Mouse (Mus musculus) embryonic facial prominence, embryonic 12.5 days (tissue): ENCODE results near the gene Cep104. TPM values are rescaled to one million over a fixed set of nuclear protein-coding genes. Genes with fewer than 3 reads are reported as not detected.

Source experiments
- ATAC-seq: fragments of 200-750 bp; cut with Nextera tagmentation; 2 replicates; pipeline ENCODE4 v1.8.0; 2017; ENCODE audit not compliant: insufficient number of reproducible peaks, insufficient read depth, low FRiP score, low TSS enrichment
- H3K27ac ChIP-seq: fragments of 300-500 bp; sonication (generic); 2 replicates; pipeline ENCODE4 v1.5.1; 2016; ENCODE audit warnings: mild to moderate bottlenecking
- H3K27me3 ChIP-seq: fragments of 300-500 bp; sonication (generic); 2 replicates; pipeline ENCODE4 v1.6.1; 2016; ENCODE audit warnings: mild to moderate bottlenecking, moderate library complexity
- H3K36me3 ChIP-seq: fragments of 300-500 bp; sonication (generic); 2 replicates; pipeline ENCODE4 v1.6.1; 2016; ENCODE audit warnings: mild to moderate bottlenecking
- H3K4me1 ChIP-seq: fragments of 300-500 bp; sonication (generic); 2 replicates; pipeline ENCODE4 v1.6.1; 2016
- H3K4me2 ChIP-seq: fragments of 300-500 bp; sonication (generic); replicated peaks from 2 replicates; pipeline ENCODE4 v1.6.1; 2016; ENCODE audit warnings: mild to moderate bottlenecking, moderate library complexity
- H3K4me3 ChIP-seq: fragments of 300-500 bp; sonication (generic); 2 replicates; pipeline ENCODE4 v1.5.1; 2016; ENCODE audit warnings: mild to moderate bottlenecking
- H3K9ac ChIP-seq: fragments of 300-500 bp; sonication (generic); 2 replicates; pipeline ENCODE4 v1.6.1; 2016; ENCODE audit warnings: mild to moderate bottlenecking, moderate library complexity
- H3K9me3 ChIP-seq: fragments of 300-500 bp; sonication (generic); 2 replicates; pipeline ENCODE4 v1.6.1; 2016; ENCODE audit warnings: mild to moderate bottlenecking, moderate library complexity
- WGBS: fragments of 180-500 bp; shearing (Covaris S2); methylation state at CpG from one replicate; pipeline ENCODE4 v1.1.7; 2016; 5-methylcytosine and 5-hydroxymethylcytosine counted together
- polyA plus RNA-seq: library from polyadenylated mRNA; unstranded; fragments of >200 nt; fragmentation: Nextera tagmentation; extraction: Ambion mirVana; gene quantifications from 2 replicates; pipeline ENCODE4 v1.2.1, GENCODE M21; 2016

The Cep104 gene
- polyA plus RNA-seq, 1 experiment from 2014 or later, result 19.2 TPM

GRCm38 (mm10) chr4:154023754-154024601 is 49.0 kb downstream of the Cep104 start:
- H3K4me3 ChIP-seq, result no peak overlapping the region
- peaks cover 32% of the 10 kb centered on the region for H3K36me3 ChIP-seq
- H3K4me2 ChIP-seq, result no peak overlapping the region
- no peak overlapping the region for H3K9ac ChIP-seq
- no peak for ATAC-seq
- H3K27me3 ChIP-seq, result peaks cover 34% of the 10 kb centered on the region
- peaks cover 10% of the 10 kb centered on the region for H3K4me1 ChIP-seq
- 25% methylated on average over 8 of the region's 8 CpGs for WGBS
- no peaks in the 10 kb centered on the region for H3K9me3 ChIP-seq
- H3K27ac ChIP-seq, result no peak overlapping the region

GRCm38 (mm10) chr4:154024729-154025521 is 49.9 kb downstream of the Cep104 start:
- Histone ChIP-seq H3K9me3 (no peaks in the 10 kb centered on the region), H3K4me3 (0 out of 2 replicates have a peak overlapping the region, but pooled peaks have one; percentile 35), H3K9ac (no peak overlapping the region), H3K4me2 (peak overlapping the region; percentile 57), H3K4me1 (peaks cover 10% of the 10 kb centered on the region), H3K27me3 (peaks cover 34% of the 10 kb centered on the region), H3K27ac (peak overlapping the region; percentile 37), H3K36me3 (peaks cover 22% of the 10 kb centered on the region)
- 33% methylated on average over 17 of the region's 17 CpGs for WGBS
- no peak for ATAC-seq

GRCm38 (mm10) chr4:154025641-154026440 is 50.8 kb downstream of the Cep104 start, which contains the start of gene Smim1:
Gene Smim1, minus strand, starts transcription at chr4:154026230.
- Histone ChIP-seq H3K9me3 (no peaks in the 10 kb centered on the region), H3K36me3 (peaks cover 13% of the 10 kb centered on the region), H3K27ac (peak within 1 kb of the TSS; percentile 37), H3K4me1 (peaks cover 10% of the 10 kb centered on the region), H3K4me3 (peak within 1 kb of the TSS; percentile 35), H3K4me2 (peak within 1 kb of the TSS; percentile 57), H3K9ac (peak within 1 kb of the TSS; percentile 48; the same call in 1 of the 2 replicates), H3K27me3 (peaks cover 34% of the 10 kb centered on the region)
- 2% methylated on average over 33 of the region's 33 CpGs for WGBS
- peak; percentile 59 for ATAC-seq

GRCm38 (mm10) chr4:154026441-154026761 is 51.4 kb downstream of the Cep104 start:
- H3K27me3 ChIP-seq, result peaks cover 34% of the 10 kb centered on the region
- no peak for ATAC-seq

DNA sequence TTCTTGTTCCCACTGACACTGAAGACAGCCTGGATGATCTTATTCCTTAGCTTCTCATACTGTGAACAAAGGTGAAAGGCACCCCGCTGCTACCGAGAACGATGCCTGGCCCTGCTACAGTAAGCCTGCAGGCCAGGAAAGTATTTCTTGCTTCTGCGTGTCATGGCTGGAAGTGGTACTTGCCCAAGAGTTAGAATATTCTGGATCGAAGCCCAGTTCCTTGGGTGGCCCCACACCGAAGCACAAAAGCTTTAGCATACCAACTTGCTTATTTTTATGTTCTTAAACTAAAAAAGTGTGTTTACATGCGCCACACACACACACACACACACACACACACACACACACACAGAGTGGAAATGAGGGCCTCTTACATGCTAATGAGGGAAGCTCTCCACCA is 53.1 kb downstream of the Cep104 start:
- H3K9ac ChIP-seq, result no peak overlapping the region
- WGBS, result 69% methylated on average over 7 of the region's 7 CpGs
- no peak overlapping the region for H3K4me3 ChIP-seq
- peaks cover 34% of the 10 kb centered on the region for H3K27me3 ChIP-seq
- no peak overlapping the region for H3K27ac ChIP-seq
- H3K9me3 ChIP-seq, result no peaks in the 10 kb centered on the region
- ATAC-seq, result no peak
- H3K36me3 ChIP-seq, result no peaks in the 10 kb centered on the region
- no peak overlapping the region for H3K4me2 ChIP-seq
- H3K4me1 ChIP-seq, result peaks cover 10% of the 10 kb centered on the region

More at GRCm38 (mm10) chr4:154026441-154026761, 51.4 kb downstream of the Cep104 start:
- WGBS, result 28% methylated on average over 2 of the region's 2 CpGs
- H3K27ac ChIP-seq, result no peak overlapping the region
- no peaks in the 10 kb centered on the region for H3K9me3 ChIP-seq
- peak overlapping the region; percentile 57 for H3K4me2 ChIP-seq
- H3K9ac ChIP-seq, result no peak overlapping the region
- peaks cover 8% of the 10 kb centered on the region for H3K36me3 ChIP-seq
- peaks cover 10% of the 10 kb centered on the region for H3K4me1 ChIP-seq
- H3K4me3 ChIP-seq, result peak overlapping the region; percentile 35

GRCm38 (mm10) chr4:154028646-154029045 is 53.7 kb downstream of the Cep104 start:
- H3K4me1 ChIP-seq, result peaks cover 10% of the 10 kb centered on the region
- ATAC-seq, result no peak
- H3K4me3 ChIP-seq, result no peak overlapping the region
- no peak overlapping the region for H3K27ac ChIP-seq
- no peak overlapping the region for H3K4me2 ChIP-seq
- no peak overlapping the region for H3K9ac ChIP-seq
- no peaks in the 10 kb centered on the region for H3K9me3 ChIP-seq
- H3K36me3 ChIP-seq, result no peaks in the 10 kb centered on the region
- peaks cover 34% of the 10 kb centered on the region for H3K27me3 ChIP-seq

DNA sequence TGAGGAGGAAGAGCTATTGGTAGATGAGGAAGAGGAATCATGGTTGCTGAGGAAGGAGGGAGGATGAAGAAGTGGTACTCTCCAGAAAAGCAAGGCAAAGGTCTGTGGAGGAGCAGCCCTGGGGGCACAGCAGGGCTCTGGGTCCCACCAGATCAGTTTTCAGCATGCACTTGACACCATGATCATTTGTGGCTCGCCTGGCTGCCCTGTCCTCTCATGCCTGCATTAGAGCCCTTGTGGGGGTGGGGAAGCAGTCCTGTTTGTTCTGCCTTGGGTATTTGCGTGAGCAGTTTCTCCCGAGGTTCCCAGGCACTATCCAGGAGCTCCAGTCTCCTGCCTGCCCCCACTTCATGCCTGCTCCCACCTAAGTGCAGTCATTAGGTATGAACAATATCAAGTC is 62.1 kb downstream of the Cep104 start:
- H3K9me3 ChIP-seq, result no peaks in the 10 kb centered on the region
- 39% methylated on average over 3 of the region's 3 CpGs for WGBS
- ATAC-seq, result no peak

GRCm38 (mm10) chr4:154042577-154042976 is 67.6 kb downstream of the Cep104 start, which contains the start of gene Ccdc27:
Gene Ccdc27, minus strand, starts transcription at chr4:154042677.
- no peaks in the 10 kb centered on the region for H3K4me1 ChIP-seq
- H3K9me3 ChIP-seq, result no peaks in the 10 kb centered on the region
- no peak within 1 kb of the TSS for H3K4me3 ChIP-seq
- no peak within 1 kb of the TSS for H3K4me2 ChIP-seq
- no peak for ATAC-seq
- WGBS, result 81% methylated on average over 9 of the region's 9 CpGs
- no peak within 1 kb of the TSS for H3K9ac ChIP-seq
- H3K36me3 ChIP-seq, result no peaks in the 10 kb centered on the region
- no peak within 1 kb of the TSS for H3K27ac ChIP-seq
- no peaks in the 10 kb centered on the region for H3K27me3 ChIP-seq

More for the DNA sequence above, 62.1 kb downstream of the Cep104 start:
- no peaks in the 10 kb centered on the region for H3K36me3 ChIP-seq
- H3K27ac ChIP-seq, result no peak overlapping the region
- H3K4me1 ChIP-seq, result no peaks in the 10 kb centered on the region
- H3K9ac ChIP-seq, result no peak overlapping the region
- no peak overlapping the region for H3K4me3 ChIP-seq
- H3K4me2 ChIP-seq, result no peak overlapping the region
- no peaks in the 10 kb centered on the region for H3K27me3 ChIP-seq

- Histone ChIP-seq H3K27me3 (no peaks in the 10 kb centered on the region), H3K36me3 (no peaks in the 10 kb centered on the region), H3K27ac (no peak overlapping the region), H3K9me3 (no peaks in the 10 kb centered on the region), H3K4me3 (no peak overlapping the region), H3K9ac (no peak overlapping the region), H3K4me1 (no peaks in the 10 kb centered on the region), H3K4me2 (no peak overlapping the region)
- ATAC-seq, result no peak
- 62% methylated on average over 5 of the region's 5 CpGs for WGBS
These were observed 70.8 kb downstream of the Cep104 start for GRCm38 (mm10) chr4:154045837-154046236.

- no peak overlapping the region for H3K27ac ChIP-seq
- no peaks in the 10 kb centered on the region for H3K36me3 ChIP-seq
- H3K9ac ChIP-seq, result no peak overlapping the region
- WGBS, result 88% methylated on average over 3 of the region's 3 CpGs
- H3K27me3 ChIP-seq, result no peaks in the 10 kb centered on the region
- ATAC-seq, result no peak
- no peak overlapping the region for H3K4me2 ChIP-seq
- H3K4me3 ChIP-seq, result no peak overlapping the region
- no peaks in the 10 kb centered on the region for H3K9me3 ChIP-seq
- peaks cover 4% of the 10 kb centered on the region; the same call in 1 of the 2 replicates for H3K4me1 ChIP-seq
These were observed 76.4 kb downstream of the Cep104 start for GRCm38 (mm10) chr4:154051401-154051800.

- no peak overlapping the region for H3K27ac ChIP-seq
These were observed 78.1 kb downstream of the Cep104 start for GRCm38 (mm10) chr4:154053065-154053464.

More at GRCm38 (mm10) chr4:154053065-154053464, 78.1 kb downstream of the Cep104 start:
- WGBS, result 64% methylated on average over 4 of the region's 4 CpGs
- H3K27me3 ChIP-seq, result no peaks in the 10 kb centered on the region
- H3K4me3 ChIP-seq, result no peak overlapping the region
- H3K9ac ChIP-seq, result no peak overlapping the region
- H3K4me1 ChIP-seq, result peaks cover 4% of the 10 kb centered on the region; the same call in 1 of the 2 replicates
- H3K9me3 ChIP-seq, result no peaks in the 10 kb centered on the region
- H3K4me2 ChIP-seq, result no peak overlapping the region
- H3K36me3 ChIP-seq, result no peaks in the 10 kb centered on the region
- no peak for ATAC-seq
